7 mouse cellular contexts compared by ENCODE assay signal in the genomic region with DNA sequence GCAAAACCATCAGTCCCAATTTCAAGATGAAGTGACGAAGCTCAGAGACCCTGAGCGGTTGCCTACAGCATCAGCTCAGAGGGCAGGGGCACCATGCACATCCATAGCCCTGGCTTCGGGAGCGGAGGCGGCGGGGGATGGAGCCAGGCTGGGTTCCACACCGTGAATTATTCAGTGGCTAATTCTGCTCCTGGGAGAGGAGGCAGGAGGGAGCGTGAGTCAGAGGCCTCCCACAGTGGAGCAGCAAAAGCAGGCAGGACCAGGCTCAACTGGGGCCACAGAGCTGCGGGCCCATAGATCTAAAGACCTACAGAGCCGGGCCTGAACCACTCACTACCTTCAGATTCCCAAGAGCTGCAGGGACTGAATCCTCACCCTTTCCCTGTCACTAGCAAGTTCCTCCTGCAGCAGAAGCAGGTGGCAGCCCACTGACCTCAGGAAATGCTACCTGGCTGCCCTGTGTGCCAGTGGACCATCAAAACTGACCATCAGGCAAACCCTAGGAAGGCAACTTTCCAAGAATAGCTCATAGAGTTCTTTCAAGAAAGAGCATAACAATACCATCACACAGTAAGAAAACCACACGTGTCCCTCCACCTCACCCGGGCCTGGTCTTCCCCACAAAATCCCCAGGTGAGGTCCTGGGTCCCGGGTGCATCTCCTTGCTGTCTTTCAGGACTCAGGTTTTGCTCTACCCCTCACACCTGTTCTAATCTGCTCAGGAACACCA. TPM values are rescaled to one million over a fixed set of nuclear protein-coding genes. Genes with fewer than 3 reads are reported as not detected.
DNase-seq lines count a peak whose midpoint lies in the region; ATAC-seq and TF ChIP-seq lines count a peak whose summit lies in the region.

No protein-coding gene starts in this region.

- TF ChIP-seq POLR2A in small intestine, adult 2 months (IDR thresholded peaks at IDR 0.05; ENCODE audit: low read depth, low read length): no peak

- peak; percentile 62 to 65 for DNase-seq in layer of hippocampus, adult 2 months (ENCODE audit: low spot score in 2 of 2)
- no peak for DNase-seq in layer of hippocampus, adult 9-10 months (ENCODE audit: low spot score)
- DNase-seq in brain, adult 2 months (ENCODE audit: low read depth, low spot score): peak; percentile 88
- no peak for DNase-seq in embryonic facial prominence, embryonic 14.5 days (ENCODE audit: low spot score)
- no peak for DNase-seq in limb, embryonic 10.5 days (ENCODE audit: low spot score)
- DNase-seq in embryo, embryonic 11 days: no peak

- TF ChIP-seq CTCF in layer of hippocampus, adult 2 months (conservative IDR thresholded peaks at IDR 0.05): no peak
- TF ChIP-seq CTCF in small intestine, adult 2 months (IDR thresholded peaks at IDR 0.05; ENCODE audit: extremely low read depth, insufficient read length, insufficient replicate concordance, low read depth, low read length): no peak

- H3K4me3 ChIP-seq in layer of hippocampus, adult 2 months: peak overlapping the region; percentile 99
- H3K4me3 ChIP-seq in embryonic facial prominence, embryonic 14.5 days (ENCODE audit: low read depth, low read length): peak overlapping the region; percentile 90
- H3K4me3 ChIP-seq in limb, embryonic 10.5 days: peak overlapping the region; percentile 84
- H3K4me3 ChIP-seq in small intestine, adult 2 months (ENCODE audit: low read depth, low read length): peak overlapping the region; percentile 88

- no peak for ATAC-seq in embryonic facial prominence, embryonic 14.5 days (ENCODE audit: low read depth)

- peak overlapping the region; percentile 91 for H3K4me2 ChIP-seq in embryonic facial prominence, embryonic 14.5 days (ENCODE audit: low read depth, low read length)

- no peaks in the 10 kb centered on the region for H3K9me3 ChIP-seq in embryonic facial prominence, embryonic 14.5 days (ENCODE audit: control insufficient read depth, low read length)
- H3K9me3 ChIP-seq in limb, embryonic 10.5 days (replicated peaks): no peaks in the 10 kb centered on the region

- no peaks in the 10 kb centered on the region for H3K27me3 ChIP-seq in embryonic facial prominence, embryonic 14.5 days (replicated peaks; ENCODE audit: control insufficient read depth, insufficient read depth, low read length)
- H3K27me3 ChIP-seq in limb, embryonic 10.5 days (ENCODE audit: low read depth, poor library complexity, severe bottlenecking): no peaks in the 10 kb centered on the region
- no peaks in the 10 kb centered on the region for H3K27me3 ChIP-seq in small intestine, adult 2 months (ENCODE audit: control insufficient read depth, insufficient read depth, low read length)

- peaks cover 30% of the 10 kb centered on the region for H3K4me1 ChIP-seq in embryonic facial prominence, embryonic 14.5 days (ENCODE audit: control insufficient read depth, insufficient read depth, low read length)
- H3K4me1 ChIP-seq in limb, embryonic 10.5 days: peaks cover 69% of the 10 kb centered on the region
- peaks cover 15% of the 10 kb centered on the region for H3K4me1 ChIP-seq in small intestine, adult 2 months (ENCODE audit: control insufficient read depth, insufficient read depth, insufficient read length, low read length)

- peak overlapping the region; percentile 100 for H3K27ac ChIP-seq in layer of hippocampus, adult 2 months
- peak overlapping the region; percentile 85 for H3K27ac ChIP-seq in embryonic facial prominence, embryonic 14.5 days (replicated peaks; ENCODE audit: low read depth, low read length)
- H3K27ac ChIP-seq in limb, embryonic 10.5 days: peak overlapping the region; percentile 98
- no peak overlapping the region for H3K27ac ChIP-seq in small intestine, adult 2 months (ENCODE audit: insufficient read depth, low read depth, low read length)

- H3K9ac ChIP-seq in embryonic facial prominence, embryonic 14.5 days (ENCODE audit: low read depth, low read length): peak overlapping the region; percentile 98

- 47% methylated on average over 12 of the region's 13 CpGs for WGBS in embryonic facial prominence, embryonic 14.5 days
- 75% methylated on average over 13 of the region's 13 CpGs for WGBS in limb, embryonic 10.5 days
- 70% methylated on average over 13 of the region's 13 CpGs for WGBS in small intestine, adult 2 months

- peaks cover 21% of the 10 kb centered on the region for H3K36me3 ChIP-seq in embryonic facial prominence, embryonic 14.5 days (ENCODE audit: control insufficient read depth, insufficient read depth, low read length)
- H3K36me3 ChIP-seq in limb, embryonic 10.5 days: peaks cover 51% of the 10 kb centered on the region
- no peaks in the 10 kb centered on the region for H3K36me3 ChIP-seq in small intestine, adult 2 months (ENCODE audit: control insufficient read depth, insufficient read depth, low read length)

RNA-seq across cellular contexts. Expression of gene Ttyh3, which starts 1.6 kb away (rescaled TPM):
- total RNA-seq in layer of hippocampus, adult 2 months (2021): 100 to 1,000 TPM; 187 to 201 TPM
- polyA plus RNA-seq in embryonic facial prominence, embryonic 14.5 days (2014; fragmentation: Nextera tagmentation; extraction: Ambion mirVana): 47.5 and 50.5 TPM in 2 replicates
- polyA plus RNA-seq in limb, embryonic 10.5 days (2016; fragmentation: Nextera tagmentation; extraction: Ambion mirVana): 36.6 and 47.0 TPM in 2 replicates
- polyA plus RNA-seq in small intestine, adult 2 months (2012; rRNA removed): 35.3 and 72.5 TPM in 2 replicates

RNA-seq across cellular contexts. Expression of gene Lfng, which starts 40.1 kb away (rescaled TPM):
- 10 to 100 TPM; 23.9 to 24.8 TPM for total RNA-seq in layer of hippocampus, adult 2 months (2021)
- 24.6 and 27.9 TPM in 2 replicates for polyA plus RNA-seq in embryonic facial prominence, embryonic 14.5 days (2014; fragmentation: Nextera tagmentation; extraction: Ambion mirVana)
- polyA plus RNA-seq in limb, embryonic 10.5 days (2016; fragmentation: Nextera tagmentation; extraction: Ambion mirVana): 4.3 and 5.8 TPM in 2 replicates
- 25.6 and 29.9 TPM in 2 replicates for polyA plus RNA-seq in small intestine, adult 2 months (2012; rRNA removed)

RNA-seq across cellular contexts. Expression of gene Iqce, which starts 55.0 kb away (rescaled TPM):
- total RNA-seq in layer of hippocampus, adult 2 months (2021): 10 to 100 TPM; 46.2 to 57.9 TPM
- polyA plus RNA-seq in embryonic facial prominence, embryonic 14.5 days (2014; fragmentation: Nextera tagmentation; extraction: Ambion mirVana): 17.2 and 25.1 TPM in 2 replicates
- 24.2 and 24.9 TPM in 2 replicates for polyA plus RNA-seq in limb, embryonic 10.5 days (2016; fragmentation: Nextera tagmentation; extraction: Ambion mirVana)
- polyA plus RNA-seq in small intestine, adult 2 months (2012; rRNA removed): 3.4 and 6.9 TPM in 2 replicates

RNA-seq across cellular contexts. Expression of gene Brat1, which starts 57.6 kb away (rescaled TPM):
- 10 to 100 TPM; 20.2 to 21.1 TPM for total RNA-seq in layer of hippocampus, adult 2 months (2021)
- polyA plus RNA-seq in embryonic facial prominence, embryonic 14.5 days (2014; fragmentation: Nextera tagmentation; extraction: Ambion mirVana): 17.8 and 21.7 TPM in 2 replicates
- 21.8 and 22.2 TPM in 2 replicates for polyA plus RNA-seq in limb, embryonic 10.5 days (2016; fragmentation: Nextera tagmentation; extraction: Ambion mirVana)
- polyA plus RNA-seq in small intestine, adult 2 months (2012; rRNA removed): 8.8 and 17.8 TPM in 2 replicates

Comparison
In these comparisons a context has a peak if more than half of its experiments do, and no peak if none do; other contexts are left out.
1. DNase-seq: peak in layer of hippocampus, adult 2 months (2 of 2) and brain, adult 2 months (single experiment); none in layer of hippocampus, adult 9-10 months (single experiment), embryonic facial prominence, embryonic 14.5 days (single experiment), limb, embryonic 10.5 days (single experiment) and embryo, embryonic 11 days (single experiment).
2. Peak in every context shown above with its lines, with median percentiles within 50 percentile points of each other: H3K4me3 ChIP-seq.